Mouse (Mus musculus) heart, adult 8-10 months (tissue): Measurements from ENCODE around the gene Fanca. TPM values are rescaled to one million over a fixed set of nuclear protein-coding genes. Genes with fewer than 3 reads are reported as not detected.
A peak's percentile ranks its signal among the peaks of the same experiment; 100 is the strongest.
"Not testable (repeated sequence)": the region's sequence is repeated elsewhere in the genome, so short reads cannot be mapped to it uniquely, and the experiment has no call there.

Experiments
- DNase-seq: peaks from one replicate; pipeline ENCODE4 v3.0.0; 2022; ENCODE audit warnings: low spot score
- total RNA-seq, 4 experiments: library from RNA; stranded (reverse); gene quantifications; 2 replicates each; pipeline ENCODE4 v1.2.4; 2022

Gene Fanca
- total RNA-seq, 4 experiments from 2014 or later = 5.3 to 7.8 (median 6.3) TPM

GRCm38 (mm10) chr8:123331301-123331700 is 12.9 kb upstream of the Fanca start:
- DNase-seq = no peak

GRCm38 (mm10) chr8:123330701-123331100 is 12.3 kb upstream of the Fanca start:
- no peak for DNase-seq

- DNase-seq = no peak
These were observed 11.6 kb upstream of the Fanca start for GRCm38 (mm10) chr8:123329961-123330360.

- DNase-seq = no peak
These were observed 11.0 kb upstream of the Fanca start for GRCm38 (mm10) chr8:123329350-123329749.

- DNase-seq = no peak
These were observed 10.2 kb upstream of the Fanca start for GRCm38 (mm10) chr8:123328552-123328951.

GRCm38 (mm10) chr8:123319522-123320164 is 1.3 kb upstream of the Fanca start:
- DNase-seq = peak; percentile 53

- no peak for DNase-seq
These were observed 452 bp downstream of the Fanca start for GRCm38 (mm10) chr8:123317781-123318466.

GRCm38 (mm10) chr8:123308738-123309137 is 9.6 kb downstream of the Fanca start:
- DNase-seq = no peak

GRCm38 (mm10) chr8:123298301-123298700 is 20.1 kb downstream of the Fanca start:
- no peak for DNase-seq

GRCm38 (mm10) chr8:123292785-123293184 is 25.6 kb downstream of the Fanca start:
- DNase-seq = no peak

- DNase-seq = no peak
These were observed 26.1 kb downstream of the Fanca start for GRCm38 (mm10) chr8:123292281-123292680.

GRCm38 (mm10) chr8:123291716-123292115 is 26.7 kb downstream of the Fanca start:
- peak; percentile 65 for DNase-seq

- peak; percentile 20 for DNase-seq
These were observed 27.7 kb downstream of the Fanca start for GRCm38 (mm10) chr8:123290679-123291078.

- DNase-seq = no peak
These were observed 28.2 kb downstream of the Fanca start for GRCm38 (mm10) chr8:123290166-123290565.

- no peak for DNase-seq
These were observed 31.0 kb downstream of the Fanca start for GRCm38 (mm10) chr8:123287362-123287761.

- DNase-seq = no peak
These were observed 33.9 kb downstream of the Fanca start for GRCm38 (mm10) chr8:123284493-123284892.

- no peak for DNase-seq
These were observed 34.4 kb downstream of the Fanca start for GRCm38 (mm10) chr8:123283991-123284390.

GRCm38 (mm10) chr8:123282994-123283393 is 35.4 kb downstream of the Fanca start:
- not testable (repeated sequence) for DNase-seq

GRCm38 (mm10) chr8:123280302-123281094 is 37.9 kb downstream of the Fanca start:
- DNase-seq = no peak

- DNase-seq = no peak
These were observed 38.5 kb downstream of the Fanca start for GRCm38 (mm10) chr8:123279828-123280227.

GRCm38 (mm10) chr8:123278445-123278844 is 39.9 kb downstream of the Fanca start:
- DNase-seq = no peak

GRCm38 (mm10) chr8:123275096-123275495 is 43.3 kb downstream of the Fanca start:
- DNase-seq = no peak
